Mouse (Mus musculus): Measurements from ENCODE around the gene Asl. TPM values are rescaled to one million over a fixed set of nuclear protein-coding genes. Genes with fewer than 3 reads are reported as not detected.
"Not testable (repeated sequence)": the region's sequence is repeated elsewhere in the genome, so short reads cannot be mapped to it uniquely, and the experiment has no call there.

Gene Asl
- polyA plus RNA-seq, 1 experiment from 2014 or later, result 21.0 TPM

- ATAC-seq (replicated peaks; ENCODE audit: insufficient number of reproducible peaks, low FRiP score, low TSS enrichment, low read depth), result no peak
- H3K4me3 ChIP-seq (ENCODE audit: low read depth, low read length), result no peak overlapping the region
- no peaks in the 10 kb centered on the region; the same call in 1 of the 2 replicates for H3K36me3 ChIP-seq (replicated peaks; ENCODE audit: control insufficient read depth, insufficient read depth, low read depth, low read length)
These were observed 12.2 kb upstream of the Asl start for GRCm38 (mm10) chr5:130041262-130041661.

GRCm38 (mm10) chr5:130040797-130041196 lies 11.8 kb upstream of the Asl start:
- H3K9me3 ChIP-seq (replicated peaks; ENCODE audit: control insufficient read depth, low read length), result no peaks in the 10 kb centered on the region
- H3K27ac ChIP-seq (replicated peaks; ENCODE audit: low read depth, low read length), result no peak overlapping the region
- DNase-seq (ENCODE audit: low spot score) (no peak), ATAC-seq (replicated peaks; ENCODE audit: insufficient number of reproducible peaks, low FRiP score, low TSS enrichment, low read depth) (no peak)
- WGBS, result 92% methylated on average over 4 of the region's 4 CpGs
- no peak overlapping the region for H3K4me3 ChIP-seq (ENCODE audit: low read depth, low read length)
- H3K27me3 ChIP-seq (ENCODE audit: control insufficient read depth, insufficient read depth, low read length), result no peaks in the 10 kb centered on the region
- H3K36me3 ChIP-seq (replicated peaks; ENCODE audit: control insufficient read depth, insufficient read depth, low read depth, low read length), result no peaks in the 10 kb centered on the region; the same call in 1 of the 2 replicates
- H3K4me1 ChIP-seq (ENCODE audit: control insufficient read depth, insufficient read depth, low read length), result no peaks in the 10 kb centered on the region
- no peak overlapping the region for H3K9ac ChIP-seq (replicated peaks; ENCODE audit: low read length)
- H3K4me2 ChIP-seq (ENCODE audit: low read depth, low read length), result no peak overlapping the region

More at GRCm38 (mm10) chr5:130041262-130041661, 12.2 kb upstream of the Asl start:
- Histone ChIP-seq H3K27ac (replicated peaks; ENCODE audit: low read depth, low read length) (no peak overlapping the region), H3K4me2 (ENCODE audit: low read depth, low read length) (no peak overlapping the region), H3K9ac (replicated peaks; ENCODE audit: low read length) (no peak overlapping the region), H3K27me3 (ENCODE audit: control insufficient read depth, insufficient read depth, low read length) (no peaks in the 10 kb centered on the region), H3K9me3 (replicated peaks; ENCODE audit: control insufficient read depth, low read length) (no peaks in the 10 kb centered on the region), H3K4me1 (ENCODE audit: control insufficient read depth, insufficient read depth, low read length) (no peaks in the 10 kb centered on the region)
- 89% methylated on average over 4 of the region's 4 CpGs for WGBS
- no peak for DNase-seq (ENCODE audit: low spot score)

- no peaks in the 10 kb centered on the region for H3K27me3 ChIP-seq (ENCODE audit: control insufficient read depth, insufficient read depth, low read length)
- H3K4me2 ChIP-seq (ENCODE audit: low read depth, low read length), result no peak overlapping the region
- no peaks in the 10 kb centered on the region for H3K9me3 ChIP-seq (replicated peaks; ENCODE audit: control insufficient read depth, low read length)
- 64% methylated on average over 19 of the region's 19 CpGs for WGBS
- no peak overlapping the region for H3K4me3 ChIP-seq (ENCODE audit: low read depth, low read length)
- no peak overlapping the region for H3K9ac ChIP-seq (replicated peaks; ENCODE audit: low read length)
- no peak overlapping the region for H3K27ac ChIP-seq (replicated peaks; ENCODE audit: low read depth, low read length)
- DNase-seq (ENCODE audit: low spot score) (peak; percentile 80), ATAC-seq (replicated peaks; ENCODE audit: insufficient number of reproducible peaks, low FRiP score, low TSS enrichment, low read depth) (no peak)
- no peaks in the 10 kb centered on the region for H3K4me1 ChIP-seq (ENCODE audit: control insufficient read depth, insufficient read depth, low read length)
- H3K36me3 ChIP-seq (replicated peaks; ENCODE audit: control insufficient read depth, insufficient read depth, low read depth, low read length), result no peaks in the 10 kb centered on the region; the same call in 1 of the 2 replicates
These were observed 8.9 kb upstream of the Asl start for GRCm38 (mm10) chr5:130037752-130038455.

DNA sequence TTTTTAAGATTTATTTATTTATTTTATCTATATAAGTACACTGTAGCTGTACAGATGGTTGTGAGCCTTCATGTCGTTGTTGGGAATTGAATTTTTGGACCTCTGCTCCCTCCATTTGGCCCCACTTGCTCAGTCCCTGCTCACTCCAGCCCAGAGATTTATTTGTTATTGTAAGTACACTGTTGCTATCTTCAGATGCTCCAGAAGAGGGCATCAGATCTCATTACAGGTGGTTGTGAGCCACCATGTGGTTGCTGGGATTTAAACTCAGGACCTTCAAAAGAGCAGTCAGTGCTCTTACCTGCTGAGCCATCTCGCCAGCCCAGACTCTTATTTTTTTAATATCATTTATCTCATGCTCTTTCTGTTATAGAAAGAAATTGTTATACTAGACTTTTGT lies 7.3 kb upstream of the Asl start:
- not testable (repeated sequence) for H3K9me3 ChIP-seq (replicated peaks; ENCODE audit: control insufficient read depth, low read length); H3K27me3 ChIP-seq (ENCODE audit: control insufficient read depth, insufficient read depth, low read length); H3K4me1 ChIP-seq (ENCODE audit: control insufficient read depth, insufficient read depth, low read length); H3K4me3 ChIP-seq (ENCODE audit: low read depth, low read length); ATAC-seq (replicated peaks; ENCODE audit: insufficient number of reproducible peaks, low FRiP score, low TSS enrichment, low read depth); H3K4me2 ChIP-seq (ENCODE audit: low read depth, low read length); DNase-seq (ENCODE audit: low spot score); H3K36me3 ChIP-seq (replicated peaks; ENCODE audit: control insufficient read depth, insufficient read depth, low read depth, low read length); H3K27ac ChIP-seq (replicated peaks; ENCODE audit: low read depth, low read length); H3K9ac ChIP-seq (replicated peaks; ENCODE audit: low read length)
- 69% methylated on average over 2 of the region's 2 CpGs for WGBS

DNA sequence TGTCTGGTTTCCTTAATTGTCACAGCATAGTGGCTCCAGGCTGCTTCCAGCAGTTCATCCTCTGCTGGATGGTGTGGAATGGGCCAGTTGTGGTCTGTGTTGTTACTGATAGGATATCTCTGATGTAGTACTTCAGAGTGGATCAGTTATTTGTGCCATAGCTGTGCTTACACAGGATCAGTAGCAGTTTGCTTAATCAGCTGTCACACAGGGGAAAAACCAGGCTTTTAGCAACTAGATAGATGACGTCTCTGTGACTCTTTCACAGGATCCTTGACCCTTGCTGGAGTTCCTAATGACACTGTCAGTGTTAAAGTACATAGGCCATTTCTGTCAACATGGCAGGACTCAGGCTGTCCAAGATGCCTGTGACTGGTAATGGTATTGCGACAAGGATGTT lies 4.8 kb upstream of the Asl start:
- H3K4me1 ChIP-seq (ENCODE audit: control insufficient read depth, insufficient read depth, low read length), result no peaks in the 10 kb centered on the region
- H3K36me3 ChIP-seq (replicated peaks; ENCODE audit: control insufficient read depth, insufficient read depth, low read depth, low read length), result no peaks in the 10 kb centered on the region
- H3K9me3 ChIP-seq (replicated peaks; ENCODE audit: control insufficient read depth, low read length), result no peaks in the 10 kb centered on the region
- H3K4me3 ChIP-seq (ENCODE audit: low read depth, low read length), result no peak overlapping the region
- H3K27ac ChIP-seq (replicated peaks; ENCODE audit: low read depth, low read length), result no peak overlapping the region
- DNase-seq (ENCODE audit: low spot score) (no peak), ATAC-seq (replicated peaks; ENCODE audit: insufficient number of reproducible peaks, low FRiP score, low TSS enrichment, low read depth) (no peak)
- no peak overlapping the region for H3K9ac ChIP-seq (replicated peaks; ENCODE audit: low read length)
- no peaks in the 10 kb centered on the region for H3K27me3 ChIP-seq (ENCODE audit: control insufficient read depth, insufficient read depth, low read length)
- WGBS, result 89% methylated on average over 2 of the region's 2 CpGs
- H3K4me2 ChIP-seq (ENCODE audit: low read depth, low read length), result no peak overlapping the region

DNA sequence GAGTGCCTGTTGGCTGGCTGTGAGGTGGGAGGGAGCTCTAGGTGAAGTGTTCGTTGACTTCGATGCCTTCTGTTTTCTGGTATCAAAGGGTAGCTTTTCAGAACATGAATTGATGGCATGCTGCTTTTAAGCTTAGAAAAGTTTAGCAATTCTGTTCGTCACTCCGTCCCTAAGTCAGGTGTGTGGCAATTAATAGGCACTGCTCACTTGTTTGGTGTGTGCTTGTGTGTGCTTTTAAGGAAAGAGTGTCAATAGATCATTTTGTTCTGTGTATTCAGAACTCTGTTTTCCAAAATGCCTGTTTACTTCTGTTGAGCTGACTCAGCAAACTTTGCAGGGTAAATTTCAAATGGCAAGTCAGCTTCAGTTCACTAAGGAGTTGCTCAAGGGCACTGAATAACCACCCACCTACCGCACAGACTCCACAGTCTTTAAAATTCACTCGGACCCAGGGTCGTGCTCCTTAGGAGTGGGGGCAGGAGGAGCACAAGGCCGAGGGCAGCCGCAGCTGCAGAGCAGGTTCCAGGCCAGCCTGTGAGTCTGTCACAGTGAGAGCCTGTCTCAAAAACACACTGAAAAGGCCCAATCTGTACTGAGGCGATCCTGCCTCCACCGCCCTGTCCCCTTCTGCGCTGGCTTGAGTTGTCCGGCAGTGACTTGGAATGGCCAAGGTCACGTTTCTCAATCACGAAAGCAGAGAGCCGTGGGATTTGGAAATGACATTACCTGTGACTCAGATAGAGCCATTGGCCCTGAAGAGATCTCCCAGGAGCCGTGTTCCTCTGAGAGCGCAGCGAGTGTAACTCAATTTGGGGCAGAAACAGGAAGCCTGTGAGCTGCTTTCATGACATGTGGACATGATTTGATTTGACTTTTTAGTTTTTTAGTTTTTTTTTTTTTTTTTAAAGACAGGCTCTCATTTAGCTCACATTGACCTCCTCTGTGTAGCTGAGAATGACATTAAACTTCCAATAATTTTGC lies 2.7 kb upstream of the Asl start:
- Histone ChIP-seq H3K9ac (replicated peaks; ENCODE audit: low read length) (no peak overlapping the region), H3K9me3 (replicated peaks; ENCODE audit: control insufficient read depth, low read length) (no peaks in the 10 kb centered on the region), H3K27me3 (ENCODE audit: control insufficient read depth, insufficient read depth, low read length) (no peaks in the 10 kb centered on the region), H3K27ac (replicated peaks; ENCODE audit: low read depth, low read length) (no peak overlapping the region), H3K4me3 (ENCODE audit: low read depth, low read length) (no peak overlapping the region), H3K36me3 (replicated peaks; ENCODE audit: control insufficient read depth, insufficient read depth, low read depth, low read length) (no peaks in the 10 kb centered on the region), H3K4me1 (ENCODE audit: control insufficient read depth, insufficient read depth, low read length) (no peaks in the 10 kb centered on the region), H3K4me2 (ENCODE audit: low read depth, low read length) (no peak overlapping the region)
- 91% methylated on average over 19 of the region's 19 CpGs for WGBS
- DNase-seq (ENCODE audit: low spot score) (no peak), ATAC-seq (replicated peaks; ENCODE audit: insufficient number of reproducible peaks, low FRiP score, low TSS enrichment, low read depth) (no peak)

DNA sequence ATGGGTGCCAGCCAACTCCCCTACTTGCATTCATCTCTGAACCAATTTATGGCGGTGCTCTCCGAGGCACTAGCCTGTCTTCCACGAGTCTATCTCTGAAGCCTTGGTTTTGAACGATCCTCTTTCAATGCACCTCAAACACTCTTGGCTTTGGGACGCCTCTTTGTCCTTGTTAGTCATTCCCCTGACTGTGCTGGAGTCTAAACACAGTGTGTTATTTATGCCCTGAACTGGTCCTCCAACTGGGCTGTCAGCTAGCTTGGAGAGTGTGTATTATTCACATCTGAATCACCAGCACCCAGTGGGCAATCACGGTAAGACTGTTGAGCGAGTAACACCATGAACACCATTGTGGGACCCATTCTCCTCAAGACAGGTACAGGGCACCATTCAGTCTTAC lies 1.4 kb downstream of the Asl start:
- no peak for ATAC-seq (replicated peaks; ENCODE audit: insufficient number of reproducible peaks, low FRiP score, low TSS enrichment, low read depth)
- Histone ChIP-seq H3K4me2 (ENCODE audit: low read depth, low read length) (no peak overlapping the region), H3K9ac (replicated peaks; ENCODE audit: low read length) (no peak overlapping the region), H3K4me3 (ENCODE audit: low read depth, low read length) (no peak overlapping the region), H3K27ac (replicated peaks; ENCODE audit: low read depth, low read length) (no peak overlapping the region), H3K9me3 (replicated peaks; ENCODE audit: control insufficient read depth, low read length) (no peaks in the 10 kb centered on the region), H3K36me3 (replicated peaks; ENCODE audit: control insufficient read depth, insufficient read depth, low read depth, low read length) (no peaks in the 10 kb centered on the region), H3K27me3 (ENCODE audit: control insufficient read depth, insufficient read depth, low read length) (no peaks in the 10 kb centered on the region), H3K4me1 (ENCODE audit: control insufficient read depth, insufficient read depth, low read length) (no peaks in the 10 kb centered on the region)
- 82% methylated on average over 7 of the region's 7 CpGs for WGBS
- DNase-seq (ENCODE audit: low spot score), result no peak

GRCm38 (mm10) chr5:130027134-130027533 lies 1.9 kb downstream of the Asl start:
- DNase-seq (ENCODE audit: low spot score) (no peak), ATAC-seq (replicated peaks; ENCODE audit: insufficient number of reproducible peaks, low FRiP score, low TSS enrichment, low read depth) (no peak)
- H3K36me3 ChIP-seq (replicated peaks; ENCODE audit: control insufficient read depth, insufficient read depth, low read depth, low read length), result no peaks in the 10 kb centered on the region
- no peak overlapping the region for H3K4me2 ChIP-seq (ENCODE audit: low read depth, low read length)
- WGBS, result 73% methylated on average over 5 of the region's 5 CpGs
- H3K4me3 ChIP-seq (ENCODE audit: low read depth, low read length), result no peak overlapping the region
- no peaks in the 10 kb centered on the region for H3K9me3 ChIP-seq (replicated peaks; ENCODE audit: control insufficient read depth, low read length)
- H3K9ac ChIP-seq (replicated peaks; ENCODE audit: low read length), result no peak overlapping the region
- H3K27ac ChIP-seq (replicated peaks; ENCODE audit: low read depth, low read length), result no peak overlapping the region
- H3K4me1 ChIP-seq (ENCODE audit: control insufficient read depth, insufficient read depth, low read length), result no peaks in the 10 kb centered on the region
- no peaks in the 10 kb centered on the region for H3K27me3 ChIP-seq (ENCODE audit: control insufficient read depth, insufficient read depth, low read length)

All from embryonic facial prominence, embryonic 11.5 days (tissue).